Mouse (Mus musculus): ENCODE data around the gene Zscan29.

Zscan29 gene

GRCm38 (mm10) chr2:121170980-121171742, at the start of gene Zscan29:
TSS of gene Zscan29 (minus strand) at chr2:121171125.
- DNase-seq: peak; percentile 89

GRCm38 (mm10) chr2:121219994-121220393, 49.1 kb upstream of the Zscan29 start:
- no peak for DNase-seq

- no peak for DNase-seq
Measured at GRCm38 (mm10) chr2:121219177-121219576, 48.3 kb upstream of the Zscan29 start.

GRCm38 (mm10) chr2:121214491-121214890, 43.6 kb upstream of the Zscan29 start:
- DNase-seq: no peak

- DNase-seq: no peak
Measured at GRCm38 (mm10) chr2:121206541-121206940, 35.6 kb upstream of the Zscan29 start.

GRCm38 (mm10) chr2:121204276-121204675, 33.4 kb upstream of the Zscan29 start:
- peak; percentile 53 for DNase-seq

- peak; percentile 54 for DNase-seq
Measured at GRCm38 (mm10) chr2:121195466-121195865, 24.5 kb upstream of the Zscan29 start.

- DNase-seq: no peak
Measured at GRCm38 (mm10) chr2:121188530-121188929, 17.6 kb upstream of the Zscan29 start.

GRCm38 (mm10) chr2:121184142-121184541, 13.2 kb upstream of the Zscan29 start:
- DNase-seq: no peak

- DNase-seq: no peak
Measured at GRCm38 (mm10) chr2:121183431-121183830, 12.5 kb upstream of the Zscan29 start.

- no peak for DNase-seq
Measured at GRCm38 (mm10) chr2:121178828-121179479, 8.0 kb upstream of the Zscan29 start.

GRCm38 (mm10) chr2:121170481-121170971, 399 bp downstream of the Zscan29 start, which contains the start of gene Tubgcp4:
TSS of gene Tubgcp4 (plus strand) at chr2:121170654.
- DNase-seq: no peak

- no peak for DNase-seq
Measured at GRCm38 (mm10) chr2:121169902-121170301, 1.0 kb downstream of the Zscan29 start.

- no peak for DNase-seq
Measured at GRCm38 (mm10) chr2:121169173-121169572, 1.8 kb downstream of the Zscan29 start.

- no peak for DNase-seq
Measured at GRCm38 (mm10) chr2:121153100-121153499, 17.8 kb downstream of the Zscan29 start.

- DNase-seq: no peak
Measured at GRCm38 (mm10) chr2:121149679-121150078, 21.2 kb downstream of the Zscan29 start.

- no peak for DNase-seq
Measured at GRCm38 (mm10) chr2:121142415-121142814, 28.5 kb downstream of the Zscan29 start.

GRCm38 (mm10) chr2:121141216-121142035, 29.5 kb downstream of the Zscan29 start:
- no peak for DNase-seq

GRCm38 (mm10) chr2:121140018-121140882, 30.7 kb downstream of the Zscan29 start, which contains the start of the genes Adal and Lcmt2:
TSS of gene Adal (plus strand) at chr2:121140428.
TSS of gene Lcmt2 (minus strand) at chr2:121140653.
- peak; percentile 93 for DNase-seq

- DNase-seq: no peak
Measured at GRCm38 (mm10) chr2:121139266-121140017, 31.5 kb downstream of the Zscan29 start.

GRCm38 (mm10) chr2:121137371-121137770, 33.6 kb downstream of the Zscan29 start:
- DNase-seq: no peak

All from right cerebral cortex, adult 18-20 months (tissue).